Mouse (Mus musculus): ENCODE measurements around the gene BC048562. TPM values are rescaled to one million over a fixed set of nuclear protein-coding genes. Genes with fewer than 3 reads are reported as not detected.

BC048562 gene
- polyA plus RNA-seq, 1 experiment from 2014 or later = not detected

DNA sequence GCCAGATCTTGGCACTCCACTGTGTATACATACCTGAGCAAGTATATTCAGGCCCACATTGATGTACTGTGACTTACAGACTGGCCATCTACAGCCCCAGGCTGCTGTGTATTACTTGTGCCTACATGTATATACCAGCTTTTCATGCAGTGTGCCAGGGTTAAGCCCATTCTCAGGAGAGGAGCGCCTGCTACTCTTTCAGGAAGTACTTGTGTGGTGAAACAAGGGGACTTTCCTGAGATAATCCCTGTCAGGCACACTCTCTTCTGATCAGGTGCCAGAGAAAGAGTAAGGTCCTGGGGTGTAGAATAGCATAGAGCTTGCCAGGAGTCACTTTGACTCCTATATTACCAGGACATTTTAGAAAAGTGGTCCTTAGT is 23.6 kb downstream of the BC048562 start:
- Histone ChIP-seq H3K27ac (replicated peaks; ENCODE audit: low read depth, low read length) (peak overlapping the region; percentile 85; the same call in 1 of the 2 replicates), H3K4me3 (ENCODE audit: low read depth, low read length) (peak overlapping the region; percentile 94; the same call in 1 of the 2 replicates), H3K9ac (replicated peaks; ENCODE audit: low read length) (no peak overlapping the region), H3K36me3 (replicated peaks; ENCODE audit: control insufficient read depth, insufficient read depth, low read depth, low read length) (peaks cover 3% of the 10 kb centered on the region; the same call in 1 of the 2 replicates), H3K4me1 (ENCODE audit: control insufficient read depth, insufficient read depth, low read length) (no peaks in the 10 kb centered on the region), H3K9me3 (replicated peaks; ENCODE audit: control insufficient read depth, low read length) (no peaks in the 10 kb centered on the region), H3K27me3 (ENCODE audit: control insufficient read depth, insufficient read depth, low read length) (no peaks in the 10 kb centered on the region), H3K4me2 (ENCODE audit: low read depth, low read length) (peak overlapping the region; percentile 81)
- ATAC-seq (replicated peaks; ENCODE audit: insufficient number of reproducible peaks, low FRiP score, low TSS enrichment, low read depth) (peak; percentile 29; the same call in 1 of the 2 replicates), DNase-seq (ENCODE audit: low spot score) (no peak)
- 85% methylated on average over 1 of the region's 1 CpGs for WGBS

DNA sequence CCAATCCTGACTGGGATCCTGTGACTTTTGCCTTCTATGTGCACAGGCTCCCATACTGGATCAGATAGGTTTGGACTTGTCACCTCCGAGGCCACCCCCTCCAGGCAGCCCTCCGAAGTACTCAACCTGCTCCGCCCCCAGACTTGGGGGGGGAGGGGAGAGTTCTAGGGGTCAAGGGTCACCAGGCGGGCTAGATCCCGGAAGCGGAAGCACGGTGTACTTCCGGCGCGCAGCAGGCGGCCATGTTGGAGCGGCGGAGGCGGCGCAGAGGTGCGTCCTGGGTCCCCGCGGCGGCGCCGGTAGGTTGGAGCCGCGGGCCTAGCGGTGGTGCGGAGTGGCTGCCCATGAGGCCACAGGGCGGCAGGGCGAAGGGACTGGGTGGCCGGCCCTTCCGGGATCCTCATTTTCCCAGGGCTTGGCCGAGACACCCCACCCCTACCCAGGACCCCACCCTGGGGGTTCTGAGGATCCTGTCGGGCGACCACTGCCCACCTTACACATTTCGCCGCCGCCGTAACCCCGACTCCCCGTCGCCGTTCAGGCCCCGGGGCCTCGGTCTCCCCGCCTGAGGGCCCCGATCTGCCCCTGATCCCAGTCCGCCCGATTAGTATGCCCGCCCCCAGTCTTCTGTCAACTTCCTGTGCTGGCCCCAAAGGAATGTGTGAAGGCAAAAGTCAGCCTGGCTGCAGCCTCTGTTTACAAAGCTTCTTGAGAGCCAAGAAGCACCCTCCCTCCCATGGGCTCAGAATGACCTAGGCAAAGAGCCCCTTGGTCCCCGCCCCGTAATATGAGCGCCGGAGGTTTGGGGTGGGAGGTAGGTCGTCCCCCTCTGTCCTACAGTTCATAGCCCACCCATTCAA is 24.3 kb downstream of the BC048562 start, which contains the start of gene Ccdc71:
Gene Ccdc71 (plus strand): TSS at position 209 of the 860 bp plus-strand sequence.
- ATAC-seq (replicated peaks; ENCODE audit: insufficient number of reproducible peaks, low FRiP score, low TSS enrichment, low read depth) (peak; percentile 81), DNase-seq (ENCODE audit: low spot score) (peak; percentile 90)
- H3K9me3 ChIP-seq (replicated peaks; ENCODE audit: control insufficient read depth, low read length) = no peaks in the 10 kb centered on the region
- H3K4me1 ChIP-seq (ENCODE audit: control insufficient read depth, insufficient read depth, low read length) = no peaks in the 10 kb centered on the region
- peak within 1 kb of the TSS; percentile 94 for H3K4me3 ChIP-seq (ENCODE audit: low read depth, low read length)
- H3K36me3 ChIP-seq (replicated peaks; ENCODE audit: control insufficient read depth, insufficient read depth, low read depth, low read length) = peaks cover 3% of the 10 kb centered on the region; the same call in 1 of the 2 replicates
- H3K9ac ChIP-seq (replicated peaks; ENCODE audit: low read length) = peak within 1 kb of the TSS; percentile 89
- no peaks in the 10 kb centered on the region for H3K27me3 ChIP-seq (ENCODE audit: control insufficient read depth, insufficient read depth, low read length)
- H3K27ac ChIP-seq (replicated peaks; ENCODE audit: low read depth, low read length) = peak within 1 kb of the TSS; percentile 85
- peak within 1 kb of the TSS; percentile 81 for H3K4me2 ChIP-seq (ENCODE audit: low read depth, low read length)
- WGBS = under 1% methylated on average over 49 of the region's 52 CpGs

DNA sequence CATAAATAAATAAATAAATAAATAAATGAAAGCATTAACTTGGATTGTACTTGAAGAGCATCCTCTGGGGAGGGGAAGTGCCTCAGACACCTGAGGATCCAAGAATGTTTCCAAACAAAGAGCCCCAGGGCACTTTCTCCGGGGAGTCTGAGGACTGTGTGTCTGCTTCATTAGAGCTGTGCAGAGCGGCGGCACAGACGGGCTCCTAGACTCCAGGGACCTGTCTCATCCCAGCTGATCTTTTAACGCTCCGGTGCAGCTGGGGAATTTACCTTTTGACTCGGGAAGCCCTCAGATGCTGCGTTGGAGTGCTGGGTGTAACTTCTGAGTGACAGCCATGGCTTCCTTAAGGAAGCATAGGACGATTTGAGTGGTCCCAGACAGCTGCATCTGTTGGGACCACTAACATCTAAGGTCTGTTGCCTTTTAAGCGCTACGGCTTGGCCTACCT is 24.9 kb downstream of the BC048562 start, which contains the start of gene Klhdc8b:
Gene Klhdc8b (minus strand): TSS at position 401 of the 451 bp plus-strand sequence.
- Histone ChIP-seq H3K9ac (replicated peaks; ENCODE audit: low read length) (peak within 1 kb of the TSS; percentile 89), H3K4me2 (ENCODE audit: low read depth, low read length) (peak within 1 kb of the TSS; percentile 81), H3K4me1 (ENCODE audit: control insufficient read depth, insufficient read depth, low read length) (no peaks in the 10 kb centered on the region), H3K9me3 (replicated peaks; ENCODE audit: control insufficient read depth, low read length) (no peaks in the 10 kb centered on the region), H3K27ac (replicated peaks; ENCODE audit: low read depth, low read length) (peak within 1 kb of the TSS; percentile 85), H3K4me3 (ENCODE audit: low read depth, low read length) (peak within 1 kb of the TSS; percentile 94), H3K36me3 (replicated peaks; ENCODE audit: control insufficient read depth, insufficient read depth, low read depth, low read length) (peaks cover 3% of the 10 kb centered on the region; the same call in 1 of the 2 replicates), H3K27me3 (ENCODE audit: control insufficient read depth, insufficient read depth, low read length) (no peaks in the 10 kb centered on the region)
- ATAC-seq (replicated peaks; ENCODE audit: insufficient number of reproducible peaks, low FRiP score, low TSS enrichment, low read depth) = peak; percentile 44; the same call in 1 of the 2 replicates
- 21% methylated on average over 11 of the region's 11 CpGs for WGBS
- peak; percentile 40 for DNase-seq (ENCODE audit: low spot score)

DNA sequence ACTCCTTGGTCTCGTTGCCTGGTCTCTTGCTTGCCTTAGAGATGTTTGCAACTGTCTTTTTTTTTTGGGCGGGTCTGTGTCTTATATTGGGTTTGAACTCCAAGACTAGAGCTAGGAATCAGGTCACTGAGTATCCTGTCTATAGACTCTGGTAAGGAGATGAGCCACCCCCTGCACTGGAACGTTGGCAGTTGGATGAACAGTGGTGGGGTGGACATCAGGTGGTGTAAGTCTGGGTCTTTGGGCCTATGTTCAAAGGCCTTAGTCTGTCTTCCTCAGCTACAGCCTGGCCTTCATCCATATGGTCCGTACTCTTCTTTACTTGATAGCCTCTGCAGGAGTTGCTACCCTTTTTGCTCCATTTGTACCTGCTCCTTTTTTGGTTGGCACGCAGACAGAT is 25.4 kb downstream of the BC048562 start:
- H3K36me3 ChIP-seq (replicated peaks; ENCODE audit: control insufficient read depth, insufficient read depth, low read depth, low read length) = peaks cover 3% of the 10 kb centered on the region; the same call in 1 of the 2 replicates
- 88% methylated on average over 5 of the region's 5 CpGs for WGBS
- H3K4me1 ChIP-seq (ENCODE audit: control insufficient read depth, insufficient read depth, low read length) = no peaks in the 10 kb centered on the region
- H3K27ac ChIP-seq (replicated peaks; ENCODE audit: low read depth, low read length) = no peak overlapping the region
- DNase-seq (ENCODE audit: low spot score) = no peak
- peak overlapping the region; percentile 81 for H3K4me2 ChIP-seq (ENCODE audit: low read depth, low read length)
- ATAC-seq (replicated peaks; ENCODE audit: insufficient number of reproducible peaks, low FRiP score, low TSS enrichment, low read depth) = no peak
- peak overlapping the region; percentile 89; the same call in 1 of the 2 replicates for H3K9ac ChIP-seq (replicated peaks; ENCODE audit: low read length)
- H3K4me3 ChIP-seq (ENCODE audit: low read depth, low read length) = peak overlapping the region; percentile 94
- no peaks in the 10 kb centered on the region for H3K9me3 ChIP-seq (replicated peaks; ENCODE audit: control insufficient read depth, low read length)
- no peaks in the 10 kb centered on the region for H3K27me3 ChIP-seq (ENCODE audit: control insufficient read depth, insufficient read depth, low read length)

DNA sequence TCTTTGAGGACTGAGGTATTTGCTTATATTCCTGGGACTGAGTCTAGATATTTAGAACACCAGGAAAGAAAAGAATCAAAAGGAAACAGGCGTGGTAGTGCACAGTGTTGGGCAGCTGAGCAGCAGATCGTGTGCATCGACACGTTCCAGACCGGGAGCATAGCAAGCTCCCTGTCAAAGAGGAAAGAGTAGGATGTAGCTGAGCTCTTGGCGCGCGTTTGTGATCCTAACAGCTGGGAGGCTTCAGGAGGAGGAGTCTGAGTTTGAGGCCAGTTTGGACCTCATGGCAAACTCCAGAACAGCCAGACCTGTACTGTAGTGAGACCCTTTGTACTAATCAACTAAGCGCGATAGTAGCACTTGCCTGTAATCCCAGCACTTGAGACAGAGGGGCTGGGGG is 25.9 kb downstream of the BC048562 start:
- H3K9ac ChIP-seq (replicated peaks; ENCODE audit: low read length) = no peak overlapping the region
- H3K4me1 ChIP-seq (ENCODE audit: control insufficient read depth, insufficient read depth, low read length) = no peaks in the 10 kb centered on the region
- H3K27me3 ChIP-seq (ENCODE audit: control insufficient read depth, insufficient read depth, low read length) = no peaks in the 10 kb centered on the region
- DNase-seq (ENCODE audit: low spot score) (no peak), ATAC-seq (replicated peaks; ENCODE audit: insufficient number of reproducible peaks, low FRiP score, low TSS enrichment, low read depth) (no peak)
- no peak overlapping the region for H3K4me2 ChIP-seq (ENCODE audit: low read depth, low read length)
- H3K9me3 ChIP-seq (replicated peaks; ENCODE audit: control insufficient read depth, low read length) = no peaks in the 10 kb centered on the region
- H3K36me3 ChIP-seq (replicated peaks; ENCODE audit: control insufficient read depth, insufficient read depth, low read depth, low read length) = peaks cover 3% of the 10 kb centered on the region; the same call in 1 of the 2 replicates
- 94% methylated on average over 10 of the region's 10 CpGs for WGBS
- H3K27ac ChIP-seq (replicated peaks; ENCODE audit: low read depth, low read length) = no peak overlapping the region
- no peak overlapping the region for H3K4me3 ChIP-seq (ENCODE audit: low read depth, low read length)

DNA sequence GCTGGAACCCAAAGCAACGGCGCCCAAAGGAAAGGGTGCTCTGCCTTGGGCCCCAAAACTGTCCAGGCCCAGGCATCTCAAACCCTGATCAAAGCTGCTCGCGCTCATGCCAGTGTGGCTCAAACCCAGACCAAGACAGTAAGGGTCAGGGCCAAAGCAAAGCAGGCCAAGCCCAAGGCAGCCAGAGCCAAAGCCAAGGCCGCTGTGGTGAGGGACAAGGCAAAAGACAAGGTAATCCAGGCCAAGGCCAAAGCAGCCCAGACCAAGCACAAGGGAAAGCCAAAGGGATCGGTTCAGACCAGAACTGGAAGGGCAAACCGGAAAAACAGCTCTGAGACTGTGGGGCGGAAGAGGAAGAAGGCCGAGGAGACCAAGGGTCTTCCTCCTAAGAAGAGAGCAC is 27.4 kb downstream of the BC048562 start:
- no peak overlapping the region for H3K9ac ChIP-seq (replicated peaks; ENCODE audit: low read length)
- no peaks in the 10 kb centered on the region for H3K27me3 ChIP-seq (ENCODE audit: control insufficient read depth, insufficient read depth, low read length)
- H3K4me3 ChIP-seq (ENCODE audit: low read depth, low read length) = no peak overlapping the region
- H3K4me2 ChIP-seq (ENCODE audit: low read depth, low read length) = no peak overlapping the region
- no peak for ATAC-seq (replicated peaks; ENCODE audit: insufficient number of reproducible peaks, low FRiP score, low TSS enrichment, low read depth)
- H3K9me3 ChIP-seq (replicated peaks; ENCODE audit: control insufficient read depth, low read length) = no peaks in the 10 kb centered on the region
- H3K36me3 ChIP-seq (replicated peaks; ENCODE audit: control insufficient read depth, insufficient read depth, low read depth, low read length) = peaks cover 3% of the 10 kb centered on the region; the same call in 1 of the 2 replicates
- WGBS = 97% methylated on average over 9 of the region's 9 CpGs
- DNase-seq (ENCODE audit: low spot score) = no peak
- no peak overlapping the region for H3K27ac ChIP-seq (replicated peaks; ENCODE audit: low read depth, low read length)
- H3K4me1 ChIP-seq (ENCODE audit: control insufficient read depth, insufficient read depth, low read length) = no peaks in the 10 kb centered on the region

DNA sequence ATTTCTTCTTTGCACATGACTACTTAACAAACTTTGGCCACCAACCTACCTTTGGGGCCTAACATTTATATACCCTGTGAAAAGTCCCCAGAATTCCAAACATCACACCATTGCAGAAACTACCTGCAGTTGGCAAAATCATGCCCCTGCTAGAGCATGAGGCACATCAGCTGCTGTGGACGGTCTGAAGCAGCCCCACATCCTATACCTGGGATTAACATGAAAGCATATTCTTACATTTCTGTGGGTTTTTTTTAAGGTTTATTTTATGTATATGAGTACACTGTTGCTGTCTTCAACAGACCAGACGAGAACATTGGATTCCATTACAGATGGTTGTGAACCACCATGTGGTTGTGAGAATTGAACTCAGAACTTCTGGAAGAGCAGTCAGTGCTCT is 29.9 kb downstream of the BC048562 start:
- H3K27ac ChIP-seq (replicated peaks; ENCODE audit: low read depth, low read length) = no peak overlapping the region
- H3K36me3 ChIP-seq (replicated peaks; ENCODE audit: control insufficient read depth, insufficient read depth, low read depth, low read length) = peaks cover 3% of the 10 kb centered on the region; the same call in 1 of the 2 replicates
- H3K4me3 ChIP-seq (ENCODE audit: low read depth, low read length) = no peak overlapping the region
- H3K4me1 ChIP-seq (ENCODE audit: control insufficient read depth, insufficient read depth, low read length) = no peaks in the 10 kb centered on the region
- H3K4me2 ChIP-seq (ENCODE audit: low read depth, low read length) = no peak overlapping the region
- ATAC-seq (replicated peaks; ENCODE audit: insufficient number of reproducible peaks, low FRiP score, low TSS enrichment, low read depth) (no peak), DNase-seq (ENCODE audit: low spot score) (no peak)
- H3K9me3 ChIP-seq (replicated peaks; ENCODE audit: control insufficient read depth, low read length) = no peaks in the 10 kb centered on the region
- H3K27me3 ChIP-seq (ENCODE audit: control insufficient read depth, insufficient read depth, low read length) = no peaks in the 10 kb centered on the region
- H3K9ac ChIP-seq (replicated peaks; ENCODE audit: low read length) = no peak overlapping the region
- WGBS = 94% methylated on average over 2 of the region's 2 CpGs

DNA sequence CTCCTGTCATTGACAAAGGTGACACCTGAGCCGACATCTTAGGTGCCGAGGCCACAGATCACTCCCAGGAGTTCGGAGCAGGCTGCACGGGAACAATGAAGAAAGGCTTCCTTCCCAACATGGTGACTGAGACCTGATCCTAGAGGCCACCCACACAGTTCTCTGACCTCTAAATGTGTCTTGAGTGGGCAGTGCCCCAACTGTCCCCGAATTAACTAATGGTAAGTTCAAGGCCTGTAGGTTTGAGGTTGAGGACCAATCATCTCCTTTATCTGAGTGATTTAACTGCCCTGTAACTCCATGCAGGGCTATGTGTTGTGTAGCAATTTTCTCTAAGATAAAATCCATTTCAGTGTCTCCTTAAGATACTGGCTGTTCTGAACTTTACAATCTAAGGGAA is 33.1 kb downstream of the BC048562 start:
- Histone ChIP-seq H3K27me3 (ENCODE audit: control insufficient read depth, insufficient read depth, low read length) (no peaks in the 10 kb centered on the region), H3K4me2 (ENCODE audit: low read depth, low read length) (no peak overlapping the region), H3K27ac (replicated peaks; ENCODE audit: low read depth, low read length) (no peak overlapping the region), H3K9ac (replicated peaks; ENCODE audit: low read length) (no peak overlapping the region), H3K36me3 (replicated peaks; ENCODE audit: control insufficient read depth, insufficient read depth, low read depth, low read length) (no peaks in the 10 kb centered on the region), H3K4me1 (ENCODE audit: control insufficient read depth, insufficient read depth, low read length) (no peaks in the 10 kb centered on the region), H3K9me3 (replicated peaks; ENCODE audit: control insufficient read depth, low read length) (no peaks in the 10 kb centered on the region), H3K4me3 (ENCODE audit: low read depth, low read length) (no peak overlapping the region)
- DNase-seq (ENCODE audit: low spot score) (no peak), ATAC-seq (replicated peaks; ENCODE audit: insufficient number of reproducible peaks, low FRiP score, low TSS enrichment, low read depth) (no peak)
- WGBS = 72% methylated on average over 5 of the region's 5 CpGs
